Mouse (Mus musculus): ENCODE measurements around the gene Shroom4. TPM values are rescaled to one million over a fixed set of nuclear protein-coding genes. Genes with fewer than 3 reads are reported as not detected.

Shroom4 gene
- polyA plus RNA-seq (2015; fragmentation: Nextera tagmentation; extraction: Ambion mirVana): 1.3 and 1.9 TPM in 2 replicates

- Histone ChIP-seq H3K9me3 (replicated peaks) (no peaks in the 10 kb centered on the region), H3K4me2 (peak within 1 kb of the TSS; percentile 66), H3K27me3 (no peaks in the 10 kb centered on the region), H3K9ac (peak within 1 kb of the TSS; percentile 70), H3K27ac (peak within 1 kb of the TSS; percentile 66), H3K4me3 (peak within 1 kb of the TSS; percentile 59), H3K4me1 (0 out of 2 replicates have a peak, but pooled peaks cover 6% of the 10 kb centered on the region), H3K36me3 (ENCODE audit: poor library complexity, severe bottlenecking) (no peaks in the 10 kb centered on the region)
- WGBS: 15% methylated on average over 50 of the region's 55 CpGs
- peak; percentile 97 for ATAC-seq
These were observed at the start of gene Shroom4 for GRCm38 (mm10) chrX:6399626-6400397. Shroom4 (plus strand) TSS chrX:6399854.

GRCm38 (mm10) chrX:6356876-6357275 is 42.8 kb upstream of the Shroom4 start:
- no peak overlapping the region for H3K4me2 ChIP-seq
- H3K27me3 ChIP-seq: no peaks in the 10 kb centered on the region
- WGBS: 77% methylated on average over 3 of the region's 3 CpGs
- no peaks in the 10 kb centered on the region for H3K4me1 ChIP-seq
- H3K36me3 ChIP-seq (ENCODE audit: poor library complexity, severe bottlenecking): no peaks in the 10 kb centered on the region
- no peak overlapping the region for H3K27ac ChIP-seq
- no peak overlapping the region for H3K4me3 ChIP-seq
- H3K9me3 ChIP-seq (replicated peaks): no peaks in the 10 kb centered on the region
- no peak overlapping the region for H3K9ac ChIP-seq
- ATAC-seq: no peak

- Histone ChIP-seq H3K27ac (no peak overlapping the region), H3K4me3 (no peak overlapping the region), H3K4me1 (no peaks in the 10 kb centered on the region), H3K9ac (no peak overlapping the region), H3K4me2 (no peak overlapping the region), H3K9me3 (replicated peaks) (no peaks in the 10 kb centered on the region), H3K27me3 (no peaks in the 10 kb centered on the region), H3K36me3 (ENCODE audit: poor library complexity, severe bottlenecking) (no peaks in the 10 kb centered on the region)
- 65% methylated on average over 6 of the region's 6 CpGs for WGBS
- no peak for ATAC-seq
These were observed 42.0 kb upstream of the Shroom4 start for GRCm38 (mm10) chrX:6357503-6358114.

GRCm38 (mm10) chrX:6368822-6369221 is 30.8 kb upstream of the Shroom4 start:
- 89% methylated on average over 1 of the region's 1 CpGs for WGBS
- Histone ChIP-seq H3K27ac (no peak overlapping the region), H3K4me1 (no peaks in the 10 kb centered on the region), H3K4me3 (no peak overlapping the region), H3K4me2 (no peak overlapping the region), H3K9me3 (replicated peaks) (no peaks in the 10 kb centered on the region), H3K27me3 (no peaks in the 10 kb centered on the region), H3K9ac (no peak overlapping the region), H3K36me3 (ENCODE audit: poor library complexity, severe bottlenecking) (no peaks in the 10 kb centered on the region)
- no peak for ATAC-seq

DNA sequence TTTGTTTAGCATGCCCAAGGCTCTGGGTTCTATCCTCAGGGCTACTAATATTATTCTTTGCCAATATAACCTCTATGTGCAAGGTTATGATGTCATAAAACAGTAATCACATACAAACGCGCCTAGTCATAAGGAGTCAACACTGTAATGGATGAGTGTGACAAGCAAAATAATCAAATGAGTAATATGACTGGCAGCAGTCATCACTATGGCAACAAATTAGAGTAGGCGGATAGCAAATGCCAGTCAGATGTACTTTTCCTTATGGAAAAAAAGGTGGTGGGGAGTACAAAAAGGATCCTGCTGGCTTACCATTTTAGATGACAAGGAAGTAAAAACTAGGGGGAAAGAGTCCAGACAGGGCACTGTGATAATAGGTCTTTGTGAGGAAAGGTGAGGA is 28.9 kb upstream of the Shroom4 start:
- H3K36me3 ChIP-seq (ENCODE audit: poor library complexity, severe bottlenecking): no peaks in the 10 kb centered on the region
- 89% methylated on average over 3 of the region's 3 CpGs for WGBS
- H3K4me3 ChIP-seq: no peak overlapping the region
- H3K27ac ChIP-seq: no peak overlapping the region
- H3K4me2 ChIP-seq: no peak overlapping the region
- no peak for ATAC-seq
- H3K27me3 ChIP-seq: no peaks in the 10 kb centered on the region
- no peaks in the 10 kb centered on the region for H3K4me1 ChIP-seq
- H3K9me3 ChIP-seq (replicated peaks): no peaks in the 10 kb centered on the region
- no peak overlapping the region for H3K9ac ChIP-seq

- WGBS: 81% methylated on average over 1 of the region's 1 CpGs
- H3K4me2 ChIP-seq: no peak overlapping the region
- H3K9me3 ChIP-seq (replicated peaks): no peaks in the 10 kb centered on the region
- no peak overlapping the region for H3K9ac ChIP-seq
- no peaks in the 10 kb centered on the region for H3K4me1 ChIP-seq
- no peaks in the 10 kb centered on the region for H3K27me3 ChIP-seq
- ATAC-seq: no peak
- no peaks in the 10 kb centered on the region for H3K36me3 ChIP-seq (ENCODE audit: poor library complexity, severe bottlenecking)
- no peak overlapping the region for H3K4me3 ChIP-seq
- no peak overlapping the region for H3K27ac ChIP-seq
These were observed 5.8 kb upstream of the Shroom4 start for GRCm38 (mm10) chrX:6393861-6394260.

DNA sequence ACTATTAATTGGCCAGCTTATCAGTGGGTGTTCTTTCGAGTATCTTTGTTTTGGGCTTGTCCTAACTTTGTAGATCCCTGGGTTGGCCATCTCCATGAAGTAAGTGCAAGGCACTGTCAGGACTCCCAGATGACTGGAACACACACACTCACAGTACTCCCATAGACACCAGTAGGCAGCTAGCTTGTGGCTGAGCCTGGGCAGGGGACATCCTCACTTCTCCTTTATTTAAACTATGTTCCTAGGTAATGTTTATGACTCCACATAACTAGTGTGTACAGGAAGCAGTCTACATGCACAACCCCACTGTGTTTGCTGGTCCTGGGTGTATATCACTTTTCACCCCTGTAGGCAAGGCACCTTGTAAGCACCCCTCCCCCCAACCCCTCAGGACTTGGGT is 461 bp upstream of the Shroom4 start:
- 41% methylated on average over 1 of the region's 1 CpGs for WGBS
- Histone ChIP-seq H3K27ac (no peak overlapping the region), H3K27me3 (no peaks in the 10 kb centered on the region), H3K9ac (peak overlapping the region; percentile 70), H3K4me1 (0 out of 2 replicates have a peak, but pooled peaks cover 6% of the 10 kb centered on the region), H3K4me2 (peak overlapping the region; percentile 66), H3K4me3 (peak overlapping the region; percentile 59), H3K36me3 (ENCODE audit: poor library complexity, severe bottlenecking) (no peaks in the 10 kb centered on the region), H3K9me3 (replicated peaks) (no peaks in the 10 kb centered on the region)
- no peak; the same call in 1 of the 2 replicates for ATAC-seq

DNA sequence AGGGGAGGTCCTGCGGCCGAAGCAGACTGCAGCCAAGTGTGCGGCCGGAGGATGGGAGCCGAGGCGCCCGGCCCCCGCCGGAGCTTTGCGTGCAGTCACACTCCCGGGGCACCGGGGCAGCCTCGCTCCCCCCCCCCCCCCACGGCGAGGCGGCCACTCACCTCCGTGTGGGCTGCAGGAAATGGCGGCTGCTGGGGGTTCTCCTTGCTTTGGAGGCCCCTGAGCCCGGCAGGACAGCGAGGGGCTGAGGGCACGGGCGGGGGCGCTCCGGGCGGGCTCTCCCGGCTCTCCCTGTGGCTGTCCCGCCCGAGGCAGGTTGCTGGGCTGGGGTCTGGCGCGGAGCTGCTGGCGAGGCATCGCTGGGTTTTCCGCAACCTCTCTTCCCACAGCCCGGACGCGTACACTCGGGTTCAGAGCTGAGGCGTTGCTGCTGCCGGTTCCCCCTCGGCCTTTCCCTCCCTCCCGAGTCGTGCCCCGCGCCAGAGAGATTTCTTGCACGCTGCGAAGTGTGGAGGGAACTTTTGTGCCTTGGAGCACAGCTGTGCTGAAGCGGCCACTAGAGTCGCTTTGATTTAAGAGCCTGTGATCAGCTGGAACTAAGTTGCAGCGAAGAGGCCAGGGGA is 855 bp downstream of the Shroom4 start:
- Histone ChIP-seq H3K4me3 (peak overlapping the region; percentile 59), H3K9me3 (replicated peaks) (no peaks in the 10 kb centered on the region), H3K27ac (peak overlapping the region; percentile 66; the same call in 1 of the 2 replicates), H3K36me3 (ENCODE audit: poor library complexity, severe bottlenecking) (no peaks in the 10 kb centered on the region), H3K9ac (peak overlapping the region; percentile 70), H3K4me2 (peak overlapping the region; percentile 66), H3K27me3 (no peaks in the 10 kb centered on the region), H3K4me1 (0 out of 2 replicates have a peak, but pooled peaks cover 6% of the 10 kb centered on the region)
- 6% methylated on average over 21 of the region's 49 CpGs for WGBS
- ATAC-seq: peak; percentile 48

- no peaks in the 10 kb centered on the region for H3K36me3 ChIP-seq (ENCODE audit: poor library complexity, severe bottlenecking)
- H3K4me3 ChIP-seq: no peak overlapping the region
- 81% methylated on average over 4 of the region's 4 CpGs for WGBS
- H3K9me3 ChIP-seq (replicated peaks): no peaks in the 10 kb centered on the region
- H3K4me1 ChIP-seq: 0 out of 2 replicates have a peak, but pooled peaks cover 6% of the 10 kb centered on the region
- no peak overlapping the region for H3K4me2 ChIP-seq
- no peak overlapping the region for H3K27ac ChIP-seq
- H3K9ac ChIP-seq: no peak overlapping the region
- no peaks in the 10 kb centered on the region for H3K27me3 ChIP-seq
- no peak for ATAC-seq
These were observed 3.3 kb downstream of the Shroom4 start for GRCm38 (mm10) chrX:6402921-6403320.

GRCm38 (mm10) chrX:6409114-6409513 is 9.5 kb downstream of the Shroom4 start:
- H3K4me3 ChIP-seq: no peak overlapping the region
- H3K27me3 ChIP-seq: no peaks in the 10 kb centered on the region
- H3K4me1 ChIP-seq: no peaks in the 10 kb centered on the region
- no peaks in the 10 kb centered on the region for H3K36me3 ChIP-seq (ENCODE audit: poor library complexity, severe bottlenecking)
- no peak for ATAC-seq
- H3K27ac ChIP-seq: no peak overlapping the region
- 76% methylated on average over 6 of the region's 6 CpGs for WGBS
- no peaks in the 10 kb centered on the region for H3K9me3 ChIP-seq (replicated peaks)
- no peak overlapping the region for H3K9ac ChIP-seq
- H3K4me2 ChIP-seq: no peak overlapping the region

- no peak overlapping the region for H3K9ac ChIP-seq
- H3K27me3 ChIP-seq: no peaks in the 10 kb centered on the region
- H3K4me2 ChIP-seq: no peak overlapping the region
- H3K36me3 ChIP-seq (ENCODE audit: poor library complexity, severe bottlenecking): no peaks in the 10 kb centered on the region
- H3K27ac ChIP-seq: no peak overlapping the region
- H3K9me3 ChIP-seq (replicated peaks): no peaks in the 10 kb centered on the region
- ATAC-seq: no peak
- H3K4me3 ChIP-seq: no peak overlapping the region
- WGBS: 54% methylated on average over 12 of the region's 12 CpGs
- H3K4me1 ChIP-seq: no peaks in the 10 kb centered on the region
These were observed 15.8 kb downstream of the Shroom4 start for GRCm38 (mm10) chrX:6415412-6415811.

- no peaks in the 10 kb centered on the region for H3K9me3 ChIP-seq (replicated peaks)
- H3K9ac ChIP-seq: no peak overlapping the region
- no peak for ATAC-seq
- no peaks in the 10 kb centered on the region for H3K36me3 ChIP-seq (ENCODE audit: poor library complexity, severe bottlenecking)
- no peaks in the 10 kb centered on the region for H3K27me3 ChIP-seq
- no peak overlapping the region for H3K27ac ChIP-seq
- no peak overlapping the region for H3K4me3 ChIP-seq
- no peaks in the 10 kb centered on the region for H3K4me1 ChIP-seq
- 39% methylated on average over 5 of the region's 5 CpGs for WGBS
- H3K4me2 ChIP-seq: no peak overlapping the region
These were observed 16.3 kb downstream of the Shroom4 start for GRCm38 (mm10) chrX:6415936-6416335.
